Mouse (Mus musculus) gastrocnemius, adult 18-20 months (tissue): ENCODE results near the gene Btbd35f16. TPM values are rescaled to one million over a fixed set of nuclear protein-coding genes. Genes with fewer than 3 reads are reported as not detected.
"Not testable (repeated sequence)": the region's sequence is repeated elsewhere in the genome, so short reads cannot be mapped to it uniquely, and the experiment has no call there.

Source experiments
- DNase-seq: peaks from one replicate; pipeline ENCODE4 v3.0.0; 2021; ENCODE audit warnings: low spot score
- long read RNA-seq, 2 experiments: library from polyadenylated mRNA; stranded (forward); transcript quantifications; one replicate each; pipeline ENCODE4 v2.0.0; 2021
- total RNA-seq, 2 experiments: library from RNA; stranded (reverse); gene quantifications; 2 replicates each; pipeline ENCODE4 v1.2.3; 2021

Btbd35f16 gene
- total RNA-seq, result not detected
- long read RNA-seq, experiment 1, result 0 reads
- long read RNA-seq, experiment 2, result 0 reads

DNA sequence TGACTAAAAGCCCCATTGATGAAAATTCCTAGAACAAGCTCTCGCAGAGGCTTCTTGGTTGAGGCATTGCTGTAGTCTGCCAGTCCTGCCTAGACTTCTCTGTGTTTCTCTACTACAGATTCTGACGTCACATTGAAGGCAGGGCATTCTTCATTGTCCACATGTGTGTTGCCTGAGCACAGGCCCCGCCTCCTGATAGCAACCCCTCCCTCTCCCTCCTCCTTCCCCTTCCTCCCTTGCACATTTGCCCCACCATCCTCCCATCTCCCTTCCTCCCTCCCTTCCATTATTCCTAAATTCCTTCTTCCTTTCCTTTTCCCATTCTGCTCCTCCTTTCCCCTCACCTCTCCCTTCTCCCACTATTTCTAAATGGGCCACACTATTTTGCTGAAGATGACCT is at the start of gene Btbd35f16:
Btbd35f16 (minus strand) TSS at position 101 of the 400 bp plus-strand sequence.
- not testable (repeated sequence) for DNase-seq

Other genes starting within 250 kb of the Btbd35f16 start
- not detected for gene Btbd35f10, start 204.1 kb downstream of the Btbd35f16 start, total RNA-seq
- not detected for gene Btbd35f3, start 80.7 kb upstream of the Btbd35f16 start, total RNA-seq
- gene Btbd35f28, start 239.6 kb upstream of the Btbd35f16 start, total RNA-seq, result not detected